In the genomic region with DNA sequence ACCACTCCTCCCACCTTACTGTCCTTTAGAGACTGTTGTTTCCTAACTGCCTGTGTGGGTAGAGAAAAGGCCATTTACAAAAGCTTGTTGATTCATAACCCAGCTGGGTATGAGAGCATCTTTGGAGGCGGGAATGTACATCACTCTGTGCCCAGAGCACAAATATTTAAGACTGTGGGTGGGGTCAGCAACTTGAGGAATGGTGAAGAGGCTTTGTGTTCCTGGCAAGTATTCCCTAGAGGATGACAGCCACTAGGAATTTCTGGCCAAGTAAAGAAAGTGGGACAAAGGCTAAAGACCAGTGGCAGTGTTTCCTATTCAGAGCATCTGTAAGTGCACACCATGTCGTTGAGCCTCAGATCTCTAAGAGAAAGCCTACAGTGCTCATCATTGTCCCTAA, we compare ENCODE assay signal across 25 mouse cellular contexts.
DNase-seq lines count a peak whose midpoint lies in the region; ATAC-seq and TF ChIP-seq lines count a peak whose summit lies in the region.
"Had no signal": no experiment of that assay in that cellular context is flagged by ENCODE, and none has a peak within 500 bp of the region (broad histone marks: within the 10 kb centered on the region; RNA-seq: fewer than 3 reads in every experiment).

No protein-coding gene starts in this region.

- 64% methylated on average over 2 of the region's 2 CpGs for WGBS in lung, postnatal 0 days

- H3K4me3 ChIP-seq in lung, postnatal 0 days (ENCODE audit: low read depth, low read length): no peak overlapping the region
- H3K4me3 ChIP-seq: embryonic facial prominence, embryonic 12.5 days; embryonic facial prominence, embryonic 15.5 days; erythroblast, embryonic 14.5 days; forebrain, embryonic 10.5 days; forebrain, embryonic 13.5 days; hindbrain, embryonic 12.5 days; hindbrain, embryonic 15.5 days had no signal

- H3K9ac ChIP-seq in lung, postnatal 0 days (replicated peaks; ENCODE audit: low read depth): no peak overlapping the region
- H3K9ac ChIP-seq: embryonic facial prominence, embryonic 12.5 days; embryonic facial prominence, embryonic 15.5 days; forebrain, embryonic 13.5 days; hindbrain, embryonic 12.5 days; hindbrain, embryonic 15.5 days had no signal

- no peaks in the 10 kb centered on the region for H3K4me1 ChIP-seq in lung, postnatal 0 days (ENCODE audit: insufficient read depth, low read depth, low read length)
- H3K4me1 ChIP-seq: embryonic facial prominence, embryonic 12.5 days; embryonic facial prominence, embryonic 15.5 days; forebrain, embryonic 13.5 days; hindbrain, embryonic 12.5 days; hindbrain, embryonic 15.5 days had no signal

- H3K4me2 ChIP-seq in lung, postnatal 0 days (replicated peaks; ENCODE audit: low read depth, low read length): no peak overlapping the region
- H3K4me2 ChIP-seq: embryonic facial prominence, embryonic 12.5 days; embryonic facial prominence, embryonic 15.5 days; forebrain, embryonic 13.5 days; heart, embryonic 11.5 days; hindbrain, embryonic 12.5 days; hindbrain, embryonic 15.5 days had no signal

- no peak overlapping the region for H3K27ac ChIP-seq in lung, postnatal 0 days (ENCODE audit: low read length)
- H3K27ac ChIP-seq: embryonic facial prominence, embryonic 12.5 days; embryonic facial prominence, embryonic 15.5 days; forebrain, embryonic 10.5 days; forebrain, embryonic 13.5 days; hindbrain, embryonic 12.5 days; hindbrain, embryonic 15.5 days had no signal

- no peaks in the 10 kb centered on the region for H3K36me3 ChIP-seq in lung, postnatal 0 days (ENCODE audit: insufficient read depth, low read length)
- H3K36me3 ChIP-seq: embryonic facial prominence, embryonic 12.5 days; embryonic facial prominence, embryonic 15.5 days; hindbrain, embryonic 12.5 days had no signal

- DNase-seq in lung, postnatal 0 days (ENCODE audit: low spot score): peak; percentile 12
- no peak for DNase-seq in lung, postnatal 36 days
- peak; percentile 71 for DNase-seq in Muller cell, postnatal 12 days (ENCODE audit: inconsistent ontology term)
- peak; percentile 33 for DNase-seq in fat pad, adult 2 months (ENCODE audit: extremely low read depth, low read depth, low spot score)
- DNase-seq in adrenal gland, postnatal 4 days (ENCODE audit: low spot score in 2 of 2): no peak
- DNase-seq in adrenal gland, adult (ENCODE audit: inconsistent age in 2 of 2, low spot score in 1 of 2): no peak
- DNase-seq: adrenal gland, adult 8-10 months; adrenal gland, postnatal 25 days; cerebellum, adult 11 months; cerebellum, adult 2 months; cerebellum, adult 9-11 months; gastrocnemius, postnatal 10 days; gastrocnemius, postnatal 36 days; heart, adult 11 months had no signal

- no peaks in the 10 kb centered on the region for H3K27me3 ChIP-seq in lung, postnatal 0 days (replicated peaks; ENCODE audit: insufficient read depth, low read length)
- H3K27me3 ChIP-seq: embryonic facial prominence, embryonic 12.5 days; embryonic facial prominence, embryonic 15.5 days; forebrain, embryonic 13.5 days; hindbrain, embryonic 12.5 days; hindbrain, embryonic 15.5 days had no signal

- TF ChIP-seq CTCF in lung, postnatal 0 days (IDR thresholded peaks at IDR 0.05): no peak

- H3K9me3 ChIP-seq in lung, postnatal 0 days (ENCODE audit: low read length): no peaks in the 10 kb centered on the region
- H3K9me3 ChIP-seq: embryonic facial prominence, embryonic 12.5 days; embryonic facial prominence, embryonic 15.5 days; forebrain, embryonic 10.5 days; forebrain, embryonic 13.5 days; hindbrain, embryonic 12.5 days; hindbrain, embryonic 15.5 days had no signal

- TF ChIP-seq EP300 in lung, postnatal 0 days (IDR thresholded peaks at IDR 0.05): no peak

- ATAC-seq in lung, postnatal 0 days: 0 out of 2 replicates have a peak, but pooled peaks have one; percentile 19
- no peak for ATAC-seq in cerebellum, adult (ENCODE audit: insufficient number of reproducible peaks, low FRiP score, low TSS enrichment)
- ATAC-seq: CD4-positive, CD25-positive, alpha-beta regulatory T cell, adult 4 months; forebrain, embryonic 13.5 days; forebrain, embryonic 16.5 days had no signal

Comparison
In these comparisons a context has a peak if more than half of its experiments do, and no peak if none do; other contexts are left out.
1. DNase-seq: peak in lung, postnatal 0 days (single experiment), Muller cell, postnatal 12 days (single experiment) and fat pad, adult 2 months (single experiment); none in lung, postnatal 36 days (single experiment), adrenal gland, postnatal 4 days (0 of 2) and adrenal gland, adult (0 of 2).